Mouse (Mus musculus): ENCODE measurements around the gene 4930470P17Rik. TPM values are rescaled to one million over a fixed set of nuclear protein-coding genes. Genes with fewer than 3 reads are reported as not detected.
A peak's percentile ranks its signal among the peaks of the same experiment; 100 is the strongest.
"Not testable (repeated sequence)": the region's sequence is repeated elsewhere in the genome, so short reads cannot be mapped to it uniquely, and the experiment has no call there.

Gene 4930470P17Rik
- polyA plus RNA-seq, 1 experiment from 2014 or later: not detected

DNA sequence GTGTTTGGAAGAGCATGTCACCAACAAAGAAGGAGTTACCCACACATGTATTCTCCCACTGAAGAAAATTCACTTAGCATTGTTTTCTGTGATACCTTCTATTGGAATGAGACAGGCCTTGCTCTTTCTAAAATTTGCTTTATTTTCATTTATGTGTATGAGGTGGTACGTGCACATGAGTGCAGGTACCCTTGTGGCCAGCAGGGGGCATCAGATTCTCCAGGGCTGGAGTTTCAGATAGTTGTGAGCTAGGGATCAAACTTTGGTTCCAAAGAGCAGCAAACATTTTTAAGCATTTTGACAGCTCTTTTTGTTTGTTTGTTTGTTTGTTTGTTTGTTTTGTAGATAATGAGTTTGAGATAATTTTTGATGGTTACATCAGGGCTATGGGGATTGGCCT lies 29.6 kb upstream of the 4930470P17Rik start:
- Histone ChIP-seq H3K4me3 (ENCODE audit: low read depth, low read length) (no peak overlapping the region), H3K27ac (ENCODE audit: low read depth, low read length) (no peak overlapping the region), H3K36me3 (ENCODE audit: control insufficient read depth, insufficient read depth, low read length) (no peaks in the 10 kb centered on the region), H3K9ac (replicated peaks; ENCODE audit: low read depth, low read length) (no peak overlapping the region), H3K4me1 (ENCODE audit: control insufficient read depth, insufficient read depth, low read length) (peaks cover 4% of the 10 kb centered on the region; the same call in 1 of the 2 replicates), H3K4me2 (ENCODE audit: low read depth, low read length) (no peak overlapping the region), H3K9me3 (ENCODE audit: control insufficient read depth, low read length) (no peaks in the 10 kb centered on the region), H3K27me3 (ENCODE audit: control insufficient read depth, insufficient read depth, low read length) (no peaks in the 10 kb centered on the region)
- WGBS: 95% methylated on average over 1 of the region's 1 CpGs
- no peak for ATAC-seq (ENCODE audit: low read depth)

DNA sequence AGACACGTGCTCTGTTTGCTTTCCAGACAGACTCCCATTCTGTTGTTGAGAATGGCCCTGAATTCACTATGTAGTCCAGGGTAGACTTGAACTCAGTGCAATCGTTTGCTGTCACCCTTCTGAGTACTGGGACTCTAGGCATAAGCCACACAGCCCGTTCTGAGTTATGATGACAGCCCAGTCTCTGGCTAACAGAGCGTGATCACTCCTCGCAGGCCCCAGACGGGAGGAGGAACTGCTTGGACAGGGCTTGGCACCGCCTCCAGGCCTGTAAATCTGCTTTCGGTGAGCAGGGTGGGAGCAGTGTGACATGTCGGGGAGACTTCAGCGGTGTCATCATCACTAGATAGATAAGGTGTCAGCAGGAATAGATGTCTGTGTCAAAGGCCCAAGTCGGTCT lies 28.7 kb upstream of the 4930470P17Rik start:
- no peak overlapping the region for H3K4me2 ChIP-seq (ENCODE audit: low read depth, low read length)
- H3K9me3 ChIP-seq (ENCODE audit: control insufficient read depth, low read length): no peaks in the 10 kb centered on the region
- no peak overlapping the region for H3K9ac ChIP-seq (replicated peaks; ENCODE audit: low read depth, low read length)
- WGBS: 71% methylated on average over 11 of the region's 11 CpGs
- no peaks in the 10 kb centered on the region for H3K27me3 ChIP-seq (ENCODE audit: control insufficient read depth, insufficient read depth, low read length)
- H3K36me3 ChIP-seq (ENCODE audit: control insufficient read depth, insufficient read depth, low read length): no peaks in the 10 kb centered on the region
- ATAC-seq (ENCODE audit: low read depth): no peak
- no peak overlapping the region for H3K4me3 ChIP-seq (ENCODE audit: low read depth, low read length)
- H3K27ac ChIP-seq (ENCODE audit: low read depth, low read length): no peak overlapping the region
- H3K4me1 ChIP-seq (ENCODE audit: control insufficient read depth, insufficient read depth, low read length): peaks cover 4% of the 10 kb centered on the region; the same call in 1 of the 2 replicates

DNA sequence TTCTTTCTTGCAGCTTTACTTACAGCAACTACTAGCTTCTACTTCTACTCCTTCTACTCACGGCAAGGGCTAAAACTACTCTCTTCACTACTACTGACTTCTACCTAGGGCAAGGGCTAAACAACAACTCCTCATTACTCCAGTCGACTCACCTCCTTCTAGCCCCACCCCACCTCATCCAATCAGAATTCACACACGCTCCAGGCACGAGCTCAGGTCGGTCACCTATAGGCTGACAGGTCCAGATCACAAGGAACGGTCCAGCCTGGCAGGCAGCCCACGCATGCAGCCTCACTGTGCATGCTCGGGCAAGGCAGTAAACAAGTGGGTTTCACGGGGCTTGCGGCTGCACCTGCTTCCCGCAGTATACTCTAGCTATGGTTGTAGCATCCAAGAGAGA lies 26.2 kb upstream of the 4930470P17Rik start:
- not testable (repeated sequence) for H3K9me3 ChIP-seq (ENCODE audit: control insufficient read depth, low read length); H3K27me3 ChIP-seq (ENCODE audit: control insufficient read depth, insufficient read depth, low read length); H3K4me1 ChIP-seq (ENCODE audit: control insufficient read depth, insufficient read depth, low read length); H3K4me2 ChIP-seq (ENCODE audit: low read depth, low read length); ATAC-seq (ENCODE audit: low read depth); H3K9ac ChIP-seq (replicated peaks; ENCODE audit: low read depth, low read length); H3K27ac ChIP-seq (ENCODE audit: low read depth, low read length); H3K36me3 ChIP-seq (ENCODE audit: control insufficient read depth, insufficient read depth, low read length); H3K4me3 ChIP-seq (ENCODE audit: low read depth, low read length)
- 87% methylated on average over 11 of the region's 11 CpGs for WGBS

DNA sequence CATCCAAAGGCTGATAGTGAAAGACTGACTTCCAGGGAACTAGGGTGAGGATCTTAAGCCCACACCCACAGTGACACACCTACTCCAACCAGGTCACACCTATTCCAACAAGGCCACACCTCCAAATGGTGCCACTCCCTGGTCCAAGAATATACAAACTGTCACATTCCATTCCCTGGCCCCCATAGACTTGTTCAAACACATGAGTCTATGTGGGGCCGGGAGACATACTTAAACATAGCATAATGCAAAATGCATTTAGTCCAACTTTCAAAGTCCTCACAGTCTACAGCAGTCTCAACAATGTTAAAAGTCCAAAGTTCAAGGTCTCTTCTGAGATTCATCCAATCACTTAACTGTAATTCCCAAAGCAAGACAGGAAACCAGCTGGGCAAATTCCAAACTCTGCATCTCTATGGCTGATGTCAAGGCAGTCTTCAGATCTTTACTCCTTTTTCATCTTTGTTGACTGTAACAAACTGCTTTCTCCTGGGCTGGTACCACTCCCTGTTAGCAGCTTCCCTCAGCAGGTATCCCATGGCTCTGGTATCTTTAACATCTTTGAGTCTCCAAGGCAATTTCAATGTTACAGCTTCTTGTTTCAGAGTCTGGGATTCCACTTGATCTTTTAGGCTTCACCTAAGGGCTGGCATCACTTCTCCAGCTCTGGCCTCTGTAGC lies 22.5 kb upstream of the 4930470P17Rik start:
- H3K9ac ChIP-seq (replicated peaks; ENCODE audit: low read depth, low read length); ATAC-seq (ENCODE audit: low read depth); H3K4me2 ChIP-seq (ENCODE audit: low read depth, low read length); H3K36me3 ChIP-seq (ENCODE audit: control insufficient read depth, insufficient read depth, low read length); H3K4me3 ChIP-seq (ENCODE audit: low read depth, low read length); H3K27ac ChIP-seq (ENCODE audit: low read depth, low read length); H3K27me3 ChIP-seq (ENCODE audit: control insufficient read depth, insufficient read depth, low read length); H3K9me3 ChIP-seq (ENCODE audit: control insufficient read depth, low read length); H3K4me1 ChIP-seq (ENCODE audit: control insufficient read depth, insufficient read depth, low read length): not testable (repeated sequence)
- WGBS: 94% methylated on average over 1 of the region's 1 CpGs

DNA sequence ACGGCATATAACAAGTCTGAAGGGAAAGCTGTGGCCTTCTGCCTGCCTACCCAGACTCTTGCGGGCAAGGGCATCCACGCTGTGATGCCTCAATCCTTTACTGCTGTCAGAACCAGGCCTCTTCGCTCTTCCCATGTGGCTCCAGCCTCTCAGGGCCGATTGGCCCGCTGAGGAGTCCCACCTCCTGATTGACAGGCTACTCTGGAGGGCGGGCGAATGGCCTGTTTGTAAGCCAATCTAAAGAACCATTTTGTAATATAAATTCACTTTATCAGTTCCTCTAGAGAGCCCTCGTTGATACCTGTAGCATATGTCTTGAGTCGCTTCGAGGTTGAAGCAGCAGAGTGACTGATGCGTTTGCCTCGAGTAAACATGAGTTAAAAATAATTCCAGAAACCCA lies 21.2 kb upstream of the 4930470P17Rik start:
- WGBS: 94% methylated on average over 13 of the region's 13 CpGs

DNA sequence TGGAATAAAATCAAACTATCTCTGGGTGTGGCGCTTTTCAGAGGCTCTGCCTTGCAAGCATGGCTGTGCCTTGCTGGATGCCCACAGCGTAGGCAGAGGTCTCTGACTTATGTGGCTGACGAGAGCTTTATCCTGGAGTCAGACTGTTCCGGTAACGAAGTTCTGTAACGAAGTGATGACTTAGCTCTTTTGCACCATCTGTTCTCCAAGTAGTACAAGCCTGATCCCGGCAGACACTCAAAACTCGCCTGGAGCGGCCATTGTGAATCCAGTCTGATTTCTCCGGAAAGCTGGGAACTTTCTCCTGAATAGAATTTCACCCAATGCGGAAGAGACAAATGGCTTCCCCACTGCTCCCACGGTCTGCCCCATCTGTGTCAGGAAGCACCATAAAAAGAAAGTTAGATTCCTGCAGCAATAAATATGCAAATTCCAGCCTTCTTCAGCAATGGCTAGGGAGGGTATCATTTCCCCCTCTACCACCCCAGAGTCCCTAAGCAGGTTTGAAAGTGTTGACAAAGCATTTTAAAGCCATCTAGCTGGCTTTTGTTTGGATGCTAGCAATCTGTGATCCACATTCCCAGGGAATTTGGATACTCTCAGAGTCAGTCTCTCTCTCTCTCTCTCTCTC lies 17.2 kb upstream of the 4930470P17Rik start:
- Histone ChIP-seq H3K27ac (ENCODE audit: low read depth, low read length) (no peak overlapping the region), H3K9ac (replicated peaks; ENCODE audit: low read depth, low read length) (no peak overlapping the region), H3K9me3 (ENCODE audit: control insufficient read depth, low read length) (no peaks in the 10 kb centered on the region), H3K4me1 (ENCODE audit: control insufficient read depth, insufficient read depth, low read length) (peaks cover 6% of the 10 kb centered on the region), H3K4me3 (ENCODE audit: low read depth, low read length) (no peak overlapping the region), H3K4me2 (ENCODE audit: low read depth, low read length) (peak overlapping the region; percentile 20; the same call in 1 of the 2 replicates), H3K36me3 (ENCODE audit: control insufficient read depth, insufficient read depth, low read length) (no peaks in the 10 kb centered on the region), H3K27me3 (ENCODE audit: control insufficient read depth, insufficient read depth, low read length) (no peaks in the 10 kb centered on the region)
- WGBS: 29% methylated on average over 12 of the region's 12 CpGs
- peak; percentile 63; the same call in 1 of the 2 replicates for ATAC-seq (ENCODE audit: low read depth)

More for the DNA sequence above, 21.2 kb upstream of the 4930470P17Rik start:
- Histone ChIP-seq H3K4me3 (ENCODE audit: low read depth, low read length) (no peak overlapping the region), H3K36me3 (ENCODE audit: control insufficient read depth, insufficient read depth, low read length) (no peaks in the 10 kb centered on the region), H3K27ac (ENCODE audit: low read depth, low read length) (no peak overlapping the region), H3K27me3 (ENCODE audit: control insufficient read depth, insufficient read depth, low read length) (no peaks in the 10 kb centered on the region), H3K4me1 (ENCODE audit: control insufficient read depth, insufficient read depth, low read length) (peaks cover 6% of the 10 kb centered on the region), H3K9me3 (ENCODE audit: control insufficient read depth, low read length) (no peaks in the 10 kb centered on the region), H3K9ac (replicated peaks; ENCODE audit: low read depth, low read length) (no peak overlapping the region), H3K4me2 (ENCODE audit: low read depth, low read length) (no peak overlapping the region)
- ATAC-seq (ENCODE audit: low read depth): no peak

DNA sequence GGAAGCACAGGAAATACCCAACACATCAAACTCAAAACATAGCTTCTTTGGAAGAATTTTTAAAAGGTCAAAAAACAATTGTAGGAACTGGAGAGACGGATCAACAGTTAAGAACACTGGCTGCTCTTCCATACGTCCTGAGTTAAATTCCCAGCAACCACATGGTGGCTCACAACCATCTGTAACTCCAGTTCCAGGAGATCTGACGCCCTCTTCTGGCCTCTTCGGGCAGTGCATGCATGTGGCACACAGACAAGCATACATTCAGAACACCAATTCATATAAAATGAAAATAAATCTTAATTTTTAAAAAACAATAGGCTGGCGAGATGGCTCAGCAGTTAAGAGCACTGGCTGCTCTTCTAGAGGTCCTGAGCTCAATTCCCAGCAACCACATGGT lies 10.0 kb upstream of the 4930470P17Rik start:
- H3K27me3 ChIP-seq (ENCODE audit: control insufficient read depth, insufficient read depth, low read length); H3K4me2 ChIP-seq (ENCODE audit: low read depth, low read length): not testable (repeated sequence)

DNA sequence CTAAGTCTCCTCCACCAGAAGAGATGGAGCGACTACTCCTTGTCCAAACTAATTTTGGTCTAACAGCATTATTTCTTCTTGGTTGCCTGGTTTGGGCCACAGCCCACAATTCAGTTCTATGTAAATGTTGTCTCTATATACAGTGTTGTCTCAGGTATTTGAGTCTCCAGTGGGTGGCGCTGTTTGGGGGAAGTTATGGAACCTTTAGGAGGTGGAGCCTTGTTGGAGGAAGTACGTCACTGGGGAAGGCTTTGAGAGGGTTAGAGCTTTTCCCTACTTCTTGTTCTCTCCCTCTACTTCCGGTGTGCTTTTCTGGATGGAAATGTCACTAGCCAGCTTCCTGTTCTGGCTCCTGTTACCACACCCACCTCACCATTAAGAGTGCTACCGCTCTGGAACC lies 646 bp downstream of the 4930470P17Rik start:
- WGBS: 86% methylated on average over 5 of the region's 5 CpGs
- H3K27ac ChIP-seq (ENCODE audit: low read depth, low read length): no peak overlapping the region
- no peaks in the 10 kb centered on the region for H3K36me3 ChIP-seq (ENCODE audit: control insufficient read depth, insufficient read depth, low read length)
- H3K9ac ChIP-seq (replicated peaks; ENCODE audit: low read depth, low read length): no peak overlapping the region
- no peaks in the 10 kb centered on the region for H3K4me1 ChIP-seq (ENCODE audit: control insufficient read depth, insufficient read depth, low read length)
- H3K9me3 ChIP-seq (ENCODE audit: control insufficient read depth, low read length): no peaks in the 10 kb centered on the region
- no peak for ATAC-seq (ENCODE audit: low read depth)
- H3K27me3 ChIP-seq (ENCODE audit: control insufficient read depth, insufficient read depth, low read length): no peaks in the 10 kb centered on the region
- H3K4me3 ChIP-seq (ENCODE audit: low read depth, low read length): no peak overlapping the region
- H3K4me2 ChIP-seq (ENCODE audit: low read depth, low read length): no peak overlapping the region

More for the DNA sequence above, 10.0 kb upstream of the 4930470P17Rik start:
- H3K27ac ChIP-seq (ENCODE audit: low read depth, low read length); H3K9me3 ChIP-seq (ENCODE audit: control insufficient read depth, low read length); H3K4me1 ChIP-seq (ENCODE audit: control insufficient read depth, insufficient read depth, low read length); H3K4me3 ChIP-seq (ENCODE audit: low read depth, low read length); ATAC-seq (ENCODE audit: low read depth); H3K36me3 ChIP-seq (ENCODE audit: control insufficient read depth, insufficient read depth, low read length); H3K9ac ChIP-seq (replicated peaks; ENCODE audit: low read depth, low read length): not testable (repeated sequence)
- WGBS: 82% methylated on average over 5 of the region's 5 CpGs

DNA sequence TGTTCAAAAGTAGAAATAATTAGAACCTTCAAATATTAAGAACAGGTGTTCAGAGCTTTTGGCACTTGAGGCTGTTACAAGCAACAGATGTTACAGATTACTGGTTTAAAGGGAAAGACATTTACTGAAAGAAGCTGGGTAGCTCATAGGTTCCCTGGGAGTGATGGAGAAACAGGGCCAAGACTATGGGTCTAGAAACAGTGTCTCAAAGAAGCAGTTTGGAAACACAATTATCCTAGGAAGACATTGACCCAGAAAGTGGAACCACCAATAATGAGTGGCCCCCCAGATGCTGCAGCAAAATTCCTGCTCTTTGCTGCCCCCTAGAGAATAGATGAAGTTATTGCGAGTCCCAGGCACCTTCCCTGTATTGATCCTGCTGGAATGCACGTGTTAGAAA lies 4.2 kb downstream of the 4930470P17Rik start:
- no peaks in the 10 kb centered on the region for H3K9me3 ChIP-seq (ENCODE audit: control insufficient read depth, low read length)
- H3K4me3 ChIP-seq (ENCODE audit: low read depth, low read length): no peak overlapping the region
- 11% methylated on average over 2 of the region's 2 CpGs for WGBS
- H3K36me3 ChIP-seq (ENCODE audit: control insufficient read depth, insufficient read depth, low read length): no peaks in the 10 kb centered on the region
- no peak for ATAC-seq (ENCODE audit: low read depth)
- H3K27ac ChIP-seq (ENCODE audit: low read depth, low read length): no peak overlapping the region
- H3K27me3 ChIP-seq (ENCODE audit: control insufficient read depth, insufficient read depth, low read length): no peaks in the 10 kb centered on the region
- H3K4me2 ChIP-seq (ENCODE audit: low read depth, low read length): no peak overlapping the region
- no peaks in the 10 kb centered on the region for H3K4me1 ChIP-seq (ENCODE audit: control insufficient read depth, insufficient read depth, low read length)
- no peak overlapping the region for H3K9ac ChIP-seq (replicated peaks; ENCODE audit: low read depth, low read length)
